Mouse (Mus musculus) embryonic fibroblast, embryonic 13.5 days (primary cell): Measurements from ENCODE around the gene Gm8050. TPM values are rescaled to one million over a fixed set of nuclear protein-coding genes. Genes with fewer than 3 reads are reported as not detected.
"Not testable (repeated sequence)": the region's sequence is repeated elsewhere in the genome, so short reads cannot be mapped to it uniquely, and the experiment has no call there.

Experiments
- H3K27ac ChIP-seq: 2 replicates; pipeline ENCODE4 v1.5.1; 2012; ENCODE audit warnings: low read length, control low read depth, inconsistent platforms; ENCODE audit not compliant: insufficient read depth
- H3K4me1 ChIP-seq: 2 replicates; pipeline ENCODE4 v1.6.1; 2011; ENCODE audit warnings: low read length; ENCODE audit not compliant: control insufficient read depth, insufficient read depth
- H3K4me3 ChIP-seq: 2 replicates; pipeline ENCODE4 v1.5.1; 2011; ENCODE audit warnings: mild to moderate bottlenecking, control low read depth, low read length; ENCODE audit not compliant: insufficient read depth
- polyA plus RNA-seq: library from polyadenylated mRNA; stranded (reverse); fragments of >200 nt; gene quantifications from 2 replicates; pipeline ENCODE4 v1.2.4, GENCODE M21; 2011; ENCODE audit warnings: low read depth; ENCODE audit not compliant: missing spikeins, insufficient read length

Gm8050 gene
- polyA plus RNA-seq, result not detected in 2 replicates

DNA sequence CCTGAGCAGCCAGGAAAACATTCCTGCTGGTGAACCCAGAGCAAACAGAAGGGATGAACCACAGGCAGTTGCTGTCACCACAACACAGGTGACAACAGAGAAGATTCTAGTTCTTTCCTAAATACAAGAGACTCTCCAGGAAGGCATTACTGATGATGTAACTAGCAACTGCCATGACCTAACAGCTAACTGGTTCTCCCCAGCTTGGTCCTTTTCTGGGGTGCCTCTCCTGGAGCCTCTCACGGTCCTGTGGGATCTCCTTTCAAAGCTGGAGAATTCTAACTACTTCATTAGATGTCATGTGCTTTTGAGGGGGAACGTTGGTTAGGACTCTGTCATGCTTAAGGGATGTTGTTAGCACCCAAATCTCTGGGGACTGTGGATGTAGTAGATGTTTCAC is at the start of gene Gm8050:
TSS of gene Gm8050 (minus strand) at position 101 of the 400 bp plus-strand sequence.
- not testable (repeated sequence) for H3K4me1 ChIP-seq, H3K4me3 ChIP-seq, H3K27ac ChIP-seq

DNA sequence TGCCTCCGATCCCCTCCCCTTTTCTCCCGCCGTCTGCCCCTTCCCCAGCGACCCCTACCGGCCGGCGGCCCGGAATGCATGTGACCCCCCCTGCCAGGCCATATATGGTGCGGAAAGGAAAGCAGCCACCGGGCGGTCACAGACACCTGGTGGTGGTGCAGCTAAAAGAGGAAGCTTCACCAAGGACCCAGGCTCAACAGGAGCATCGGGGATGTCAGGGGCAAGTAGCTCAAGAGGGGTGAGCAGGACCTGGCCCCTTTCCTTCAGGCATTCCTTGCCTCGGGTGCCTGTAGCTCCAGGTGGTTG is 37.1 kb upstream of the Gm8050 start:
- not testable (repeated sequence) for H3K27ac ChIP-seq, H3K4me3 ChIP-seq, H3K4me1 ChIP-seq

DNA sequence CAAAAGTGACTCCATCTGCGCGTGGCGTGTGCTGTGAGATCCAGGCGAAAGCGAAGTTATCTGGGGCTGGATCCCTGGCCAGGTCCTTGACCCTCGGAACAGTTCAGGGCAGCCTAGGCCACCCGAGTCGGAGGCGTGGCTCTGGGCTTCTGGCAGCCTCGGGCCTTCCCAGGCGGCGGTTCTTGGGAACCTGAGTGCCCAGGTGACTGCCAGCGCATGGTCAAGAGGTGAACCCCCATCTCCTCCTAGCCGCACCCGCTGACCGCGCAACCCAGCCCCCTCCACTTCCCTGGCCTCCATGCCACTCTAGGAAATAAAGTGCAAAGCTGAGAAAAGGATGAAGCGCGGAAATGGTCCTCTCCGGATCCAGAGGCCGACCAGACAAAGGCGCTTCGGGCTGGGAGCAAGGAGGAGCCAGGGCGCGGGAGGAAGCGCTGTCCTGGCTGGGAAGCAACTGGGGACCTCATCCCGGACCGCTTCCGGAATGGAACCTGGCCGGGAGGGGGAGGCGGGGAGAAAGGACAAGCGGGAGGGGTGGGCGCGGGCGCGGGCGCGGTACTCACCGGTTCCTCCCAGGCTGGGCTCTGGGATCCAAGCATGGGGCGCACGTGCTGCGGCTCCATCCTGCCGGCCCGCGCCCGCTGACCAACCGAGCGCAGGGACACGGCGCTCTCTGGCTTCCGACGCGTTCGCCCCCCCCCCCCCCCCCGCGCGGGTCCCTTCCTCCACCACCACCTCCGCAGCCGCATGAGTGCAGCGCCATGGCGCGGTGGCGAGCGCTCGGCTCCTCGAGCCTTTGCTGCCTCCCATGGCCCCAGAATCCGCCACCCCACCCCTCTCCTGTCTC is 36.6 kb upstream of the Gm8050 start:
- H3K4me3 ChIP-seq, result peak overlapping the region; percentile 48
- H3K4me1 ChIP-seq, H3K27ac ChIP-seq: not testable (repeated sequence)

DNA sequence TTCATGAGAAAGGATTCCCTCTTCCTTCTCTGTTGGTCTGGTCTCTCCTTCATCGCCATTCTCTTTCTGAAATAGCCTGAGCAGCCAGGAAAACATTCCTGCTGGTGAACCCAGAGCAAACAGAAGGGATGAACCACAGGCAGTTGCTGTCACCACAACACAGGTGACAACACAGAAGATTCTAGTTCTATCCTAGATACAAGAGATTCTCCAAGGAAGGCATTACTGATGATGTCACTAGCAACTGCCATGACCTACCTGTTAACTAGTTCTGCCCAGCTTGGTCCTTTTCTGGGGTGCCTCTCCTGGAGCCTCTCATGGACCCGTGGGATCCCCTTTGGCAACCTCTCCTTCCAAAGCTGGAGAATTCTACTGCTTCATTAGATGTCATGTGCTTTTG is 22.2 kb upstream of the Gm8050 start, which contains the start of gene Gm3636:
TSS of gene Gm3636 (minus strand) at position 101 of the 400 bp plus-strand sequence.
- H3K4me3 ChIP-seq, H3K27ac ChIP-seq, H3K4me1 ChIP-seq: not testable (repeated sequence)

DNA sequence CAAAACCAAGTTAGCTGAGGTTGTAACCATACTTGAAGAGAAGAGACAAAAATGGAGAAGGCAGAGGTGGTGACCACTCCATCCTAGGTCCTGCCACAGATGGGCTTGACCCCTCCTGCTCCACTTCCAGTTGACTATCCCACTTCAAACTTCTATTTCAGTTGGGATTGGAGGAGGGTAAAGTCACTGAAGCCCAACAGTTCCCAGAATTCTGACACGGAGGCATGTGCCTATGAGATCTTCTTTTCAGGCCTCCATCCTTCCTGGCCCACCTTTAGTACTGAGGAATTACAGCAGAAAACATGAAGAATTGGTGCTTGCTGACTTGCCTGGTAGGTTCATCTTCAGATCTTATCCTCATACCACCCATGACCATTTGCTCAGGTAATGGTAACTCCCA is 36.0 kb downstream of the Gm8050 start, which contains the start of gene Gm10251:
TSS of gene Gm10251 (minus strand) at position 101 of the 400 bp plus-strand sequence.
- not testable (repeated sequence) for H3K27ac ChIP-seq, H3K4me1 ChIP-seq, H3K4me3 ChIP-seq

Other genes with a start within 250 kb of the Gm8050 start
- not detected in 2 replicates for gene Gm8356, start 183.0 kb downstream of the Gm8050 start, polyA plus RNA-seq
- gene Gm3629, start 129.6 kb downstream of the Gm8050 start, polyA plus RNA-seq, result 0.44 TPM in 1 of 2 replicates, not detected in the other
- gene Gm3460, start 97.8 kb downstream of the Gm8050 start, polyA plus RNA-seq, result not detected in 2 replicates
- gene Gm10251, start 36.1 kb downstream of the Gm8050 start, polyA plus RNA-seq, result not detected in 2 replicates
- gene Gm3636, start 22.1 kb upstream of the Gm8050 start, polyA plus RNA-seq, result 3.5 and 3.7 TPM in 2 replicates
- gene Gm8362, start 54.2 kb upstream of the Gm8050 start, polyA plus RNA-seq, result not detected in 2 replicates
- not detected in 2 replicates for gene Gm3642, start 120.1 kb upstream of the Gm8050 start, polyA plus RNA-seq
- gene Gm3667, start 169.7 kb upstream of the Gm8050 start, polyA plus RNA-seq, result 0.27 TPM in 1 of 2 replicates, not detected in the other